Mouse (Mus musculus) cerebellum, postnatal 25 days (tissue): ENCODE data around the gene Krt4.

ENCODE experiments used
- DNase-seq, 2 experiments: peaks; one replicate each; pipeline ENCODE4 v3.0.0; 2021; ENCODE audit warnings: mixed read lengths in 2 of 2

The Krt4 gene

DNA sequence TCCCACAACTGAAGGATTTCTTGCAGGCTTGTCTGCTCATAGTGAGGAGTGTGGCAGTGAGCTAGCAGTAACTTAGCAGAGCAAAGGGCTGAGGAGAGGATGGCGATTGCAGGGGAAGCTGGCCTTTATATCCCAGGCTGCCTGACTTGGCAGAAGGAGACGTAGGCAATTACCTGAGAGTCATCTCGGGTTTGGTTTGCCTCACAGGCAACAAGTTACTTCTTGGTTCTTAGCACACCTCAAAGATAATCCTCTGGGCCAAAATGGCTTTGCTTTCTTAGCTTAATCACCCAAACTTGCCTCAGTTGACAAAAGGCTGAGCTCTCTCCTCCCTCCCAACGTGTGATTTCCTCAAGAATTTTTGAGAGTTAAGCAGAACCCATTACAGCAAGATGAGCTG is 31.7 kb downstream of the Krt4 start, which contains the start of gene Krt76:
Gene Krt76 (minus strand): TSS at position 101 of the 400 bp plus-strand sequence.
- no peak for DNase-seq

DNA sequence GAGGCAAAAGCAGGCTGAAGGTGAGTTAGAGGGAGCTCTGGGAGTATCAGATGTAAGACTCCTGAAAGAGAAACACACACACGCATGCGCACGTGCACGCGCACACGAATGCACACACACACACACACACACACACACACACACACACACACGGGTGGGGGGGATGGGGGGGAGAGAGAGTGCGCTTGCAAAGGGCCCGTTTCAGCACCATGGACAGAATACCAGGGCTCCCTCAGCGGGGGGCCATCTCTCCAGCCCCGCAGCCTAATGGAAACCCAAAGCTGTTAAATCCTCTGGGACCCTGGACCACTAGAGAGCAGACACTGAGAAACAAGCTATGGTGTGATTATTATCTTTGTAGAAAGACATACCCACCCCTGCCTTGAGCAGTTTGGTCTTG is 44.8 kb downstream of the Krt4 start:
- DNase-seq, result no peak

DNA sequence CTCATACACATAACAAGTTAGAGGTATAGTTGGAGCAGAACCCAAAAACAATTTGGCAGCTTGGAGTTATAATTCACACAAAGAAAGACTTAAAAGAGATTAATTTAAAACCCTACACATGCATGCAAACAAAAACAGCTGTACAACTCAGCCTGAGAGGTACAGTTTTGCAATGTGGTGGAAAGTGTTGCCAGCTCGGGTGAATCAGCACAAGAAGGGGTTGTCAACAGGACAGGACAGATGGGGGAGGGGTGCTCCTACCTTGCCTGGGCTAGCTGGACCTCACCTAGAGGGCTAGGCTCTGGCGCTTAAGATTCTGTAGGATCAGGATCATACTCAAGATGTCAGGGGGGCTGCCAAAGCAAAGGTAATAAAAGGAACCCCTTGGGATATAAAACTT is 46.5 kb downstream of the Krt4 start:
- no peak for DNase-seq

DNA sequence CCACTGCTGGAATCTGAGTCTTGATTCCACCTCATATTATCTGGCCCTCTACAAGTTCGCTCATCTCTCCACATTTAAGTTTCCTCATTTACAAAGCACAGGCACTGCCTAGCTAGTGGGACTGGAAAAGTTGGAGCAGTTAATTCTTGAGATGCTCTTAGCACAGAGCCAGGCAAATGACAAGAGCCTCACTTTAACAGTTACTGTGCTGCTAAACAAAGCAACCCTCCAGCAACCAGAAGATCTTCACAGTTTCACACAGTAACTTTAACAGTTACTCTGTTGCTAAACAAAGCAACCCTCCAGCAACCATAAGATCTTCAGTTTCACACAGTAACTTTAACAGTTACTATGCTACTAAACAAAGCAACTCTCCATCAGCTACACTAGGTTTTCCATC is 50.2 kb downstream of the Krt4 start:
- no peak for DNase-seq

DNA sequence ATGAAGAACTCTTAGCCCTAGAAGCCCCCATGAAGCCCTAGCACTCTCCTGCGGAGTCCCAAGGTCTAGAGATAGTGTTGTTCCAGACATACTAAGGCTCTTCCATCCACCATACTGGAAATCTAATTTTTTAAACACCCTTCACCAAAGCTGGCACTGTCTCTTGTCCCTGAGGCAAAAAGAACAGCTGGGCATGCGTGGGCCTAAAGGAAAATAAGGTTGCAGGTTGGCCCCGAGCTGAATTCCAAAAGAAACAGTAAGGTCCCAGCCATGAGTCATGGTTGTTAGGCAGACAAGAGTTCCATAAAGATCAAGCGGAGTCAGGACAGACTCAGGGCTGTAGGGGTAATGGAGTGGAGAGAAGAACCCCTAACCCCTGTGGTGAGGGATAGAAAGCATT is 51.3 kb downstream of the Krt4 start:
- DNase-seq, result no peak

- no peak for DNase-seq
Observed at GRCm38 (mm10) chr15:101869431-101869830, 55.1 kb downstream of the Krt4 start, which contains the start of gene Krt77. Krt77 (minus strand) TSS chr15:101869705.
